ENCODE assay signal across 8 mouse cellular contexts in the genomic region with DNA sequence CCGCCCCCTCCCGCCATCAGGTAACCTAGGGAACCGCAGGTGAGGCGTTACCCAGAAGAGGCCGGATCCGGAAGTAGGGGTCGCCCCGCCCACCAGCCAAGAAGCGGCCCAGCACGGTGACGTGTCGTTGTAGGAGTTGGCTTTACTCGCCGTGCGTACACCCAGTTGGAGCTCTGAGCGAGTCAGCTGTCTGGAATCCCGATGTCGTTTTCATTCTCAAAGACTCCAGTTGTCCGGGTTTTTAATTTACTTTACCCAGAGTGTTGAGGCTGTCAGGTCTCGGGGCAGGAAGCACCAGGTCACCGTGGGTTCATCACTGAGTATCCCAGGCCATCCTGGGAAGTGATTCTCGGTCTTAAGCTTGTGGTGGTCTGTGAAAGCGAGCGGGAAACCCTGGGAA. TPM values are rescaled to one million over a fixed set of nuclear protein-coding genes. Genes with fewer than 3 reads are reported as not detected.
DNase-seq lines count a peak whose midpoint lies in the region; ATAC-seq and TF ChIP-seq lines count a peak whose summit lies in the region.

No protein-coding gene starts in this region.

- H3K27ac ChIP-seq in heart, embryonic 12.5 days (ENCODE audit: poor library complexity, severe bottlenecking) = peak overlapping the region; percentile 98
- peak overlapping the region; percentile 99 for H3K27ac ChIP-seq in kidney, postnatal 0 days
- H3K27ac ChIP-seq in liver, embryonic 11.5 days (ENCODE audit: low read depth, low read length) = peak overlapping the region; percentile 95
- H3K27ac ChIP-seq in stomach, embryonic 14.5 days (ENCODE audit: low read length) = peak overlapping the region; percentile 94

- ATAC-seq in erythroid progenitor cell, adult 5-6 weeks (replicated peaks; ENCODE audit: low FRiP score, poor library complexity, severe bottlenecking) = peak; percentile 89
- peak; percentile 95 for ATAC-seq in heart, embryonic 12.5 days (ENCODE audit: insufficient number of reproducible peaks, low FRiP score)
- ATAC-seq in kidney, postnatal 0 days (replicated peaks; ENCODE audit: low FRiP score, low read depth) = peak; percentile 96
- peak; percentile 91 for ATAC-seq in liver, embryonic 11.5 days (replicated peaks; ENCODE audit: low FRiP score)
- ATAC-seq in stomach, embryonic 14.5 days (ENCODE audit: insufficient number of reproducible peaks, insufficient read depth, low FRiP score, low read depth) = peak; percentile 94

- no peaks in the 10 kb centered on the region for H3K36me3 ChIP-seq in heart, embryonic 12.5 days
- H3K36me3 ChIP-seq in kidney, postnatal 0 days (ENCODE audit: insufficient read depth, low read length) = no peaks in the 10 kb centered on the region
- no peaks in the 10 kb centered on the region for H3K36me3 ChIP-seq in liver, embryonic 11.5 days (ENCODE audit: control insufficient read depth, insufficient read depth, low read length)
- no peaks in the 10 kb centered on the region for H3K36me3 ChIP-seq in stomach, embryonic 14.5 days (ENCODE audit: control insufficient read depth, insufficient read depth, low read length)

- H3K27me3 ChIP-seq in heart, embryonic 12.5 days (replicated peaks) = no peaks in the 10 kb centered on the region
- H3K27me3 ChIP-seq in kidney, postnatal 0 days (ENCODE audit: insufficient read depth, low read length) = no peaks in the 10 kb centered on the region
- H3K27me3 ChIP-seq in liver, embryonic 11.5 days (replicated peaks; ENCODE audit: control insufficient read depth, insufficient read depth, low read length) = no peaks in the 10 kb centered on the region
- H3K27me3 ChIP-seq in stomach, embryonic 14.5 days (ENCODE audit: control insufficient read depth, insufficient read depth, low read length) = no peaks in the 10 kb centered on the region

- no peak for TF ChIP-seq CTCF in kidney, postnatal 0 days (IDR thresholded peaks at IDR 0.05; ENCODE audit: low read depth)

- H3K4me1 ChIP-seq in heart, embryonic 12.5 days (replicated peaks) = peaks cover 31% of the 10 kb centered on the region
- H3K4me1 ChIP-seq in kidney, postnatal 0 days (replicated peaks; ENCODE audit: insufficient read depth, low read length) = peaks cover 27% of the 10 kb centered on the region
- peaks cover 22% of the 10 kb centered on the region for H3K4me1 ChIP-seq in liver, embryonic 11.5 days (replicated peaks; ENCODE audit: control insufficient read depth, insufficient read depth, low read length)
- H3K4me1 ChIP-seq in stomach, embryonic 14.5 days (ENCODE audit: control insufficient read depth, insufficient read depth, low read length) = peaks cover 24% of the 10 kb centered on the region

- peak overlapping the region; percentile 85 for H3K4me2 ChIP-seq in heart, embryonic 12.5 days
- peak overlapping the region; percentile 75 for H3K4me2 ChIP-seq in kidney, postnatal 0 days (ENCODE audit: low read length)
- H3K4me2 ChIP-seq in liver, embryonic 11.5 days = peak overlapping the region; percentile 90
- peak overlapping the region; percentile 83 for H3K4me2 ChIP-seq in stomach, embryonic 14.5 days (replicated peaks; ENCODE audit: low read depth, low read length)

- H3K9me3 ChIP-seq in heart, embryonic 12.5 days (replicated peaks) = 0 out of 2 replicates have a peak, but pooled peaks cover 2% of the 10 kb centered on the region
- H3K9me3 ChIP-seq in kidney, postnatal 0 days (replicated peaks; ENCODE audit: low read length) = no peaks in the 10 kb centered on the region
- no peaks in the 10 kb centered on the region for H3K9me3 ChIP-seq in liver, embryonic 11.5 days (ENCODE audit: control insufficient read depth, low read length)
- H3K9me3 ChIP-seq in stomach, embryonic 14.5 days (ENCODE audit: control insufficient read depth, low read depth, low read length) = no peaks in the 10 kb centered on the region

- H3K9ac ChIP-seq in heart, embryonic 12.5 days = peak overlapping the region; percentile 80
- H3K9ac ChIP-seq in kidney, postnatal 0 days (ENCODE audit: low read depth, low read length) = peak overlapping the region; percentile 50; the same call in 1 of the 2 replicates
- H3K9ac ChIP-seq in liver, embryonic 11.5 days (ENCODE audit: low read depth, low read length) = peak overlapping the region; percentile 70
- peak overlapping the region; percentile 47 for H3K9ac ChIP-seq in stomach, embryonic 14.5 days (replicated peaks; ENCODE audit: low read depth, low read length)

- under 1% methylated on average over 24 of the region's 24 CpGs for WGBS in heart, embryonic 12.5 days
- WGBS in kidney, postnatal 0 days = 3% methylated on average over 24 of the region's 24 CpGs
- WGBS in liver, embryonic 11.5 days = 2% methylated on average over 24 of the region's 24 CpGs
- WGBS in stomach, embryonic 14.5 days = 2% methylated on average over 24 of the region's 24 CpGs

- DNase-seq in CD4-positive helper T cell, adult 2 months (ENCODE audit: low read depth, low spot score) = peak; percentile 97
- DNase-seq in brain, embryonic 18.5 days (ENCODE audit: low read depth, low spot score) = peak; percentile 85
- peak; percentile 99 for DNase-seq in kidney, postnatal 0 days (ENCODE audit: low spot score)
- peak; percentile 96 for DNase-seq in liver, embryonic 11.5 days (ENCODE audit: low spot score)
- DNase-seq in naive thymus-derived CD4-positive, alpha-beta T cell, adult 2 months (ENCODE audit: low read depth) = peak; percentile 97

- H3K4me3 ChIP-seq in heart, embryonic 12.5 days = peak overlapping the region; percentile 52
- H3K4me3 ChIP-seq in kidney, postnatal 0 days (replicated peaks; ENCODE audit: low read depth, low read length) = peak overlapping the region; percentile 32
- H3K4me3 ChIP-seq in liver, embryonic 11.5 days (ENCODE audit: low read depth, low read length) = peak overlapping the region; percentile 86
- peak overlapping the region; percentile 69 for H3K4me3 ChIP-seq in stomach, embryonic 14.5 days (ENCODE audit: low read depth, low read length)

RNA-seq across cellular contexts. Expression of gene Tm9sf2, which starts 2.0 kb away (rescaled TPM):
- 45.8 and 62.5 TPM in 2 replicates for total RNA-seq in erythroid progenitor cell, adult 5-6 weeks (2015; ENCODE audit: low replicate concordance)
- 45.1 and 53.8 TPM in 2 replicates for total RNA-seq in erythroid progenitor cell, adult 5-6 weeks (2017; ENCODE audit: low replicate concordance)
- 144 and 147 TPM in 2 replicates for polyA plus RNA-seq in heart, embryonic 12.5 days (2016; fragmentation: Nextera tagmentation; extraction: Ambion mirVana)
- 221 and 232 TPM in 2 replicates for polyA plus RNA-seq in kidney, postnatal 0 days (2015; fragmentation: Nextera tagmentation; extraction: Ambion mirVana)
- polyA plus RNA-seq in liver, embryonic 11.5 days (2014; fragmentation: Nextera tagmentation; extraction: Ambion mirVana) = 120 and 138 TPM in 2 replicates
- 166 and 188 TPM in 2 replicates for polyA plus RNA-seq in stomach, embryonic 14.5 days (2014; fragmentation: Nextera tagmentation; extraction: Ambion mirVana)

Comparison
In these comparisons a context has a peak if more than half of its experiments do, and no peak if none do; other contexts are left out.
1. Peak in every context shown above with its lines: DNase-seq, ATAC-seq, H3K4me3 ChIP-seq and H3K27ac ChIP-seq.
2. H3K4me3 ChIP-seq: peak in every context shown above with its lines; median percentile 86 in liver, embryonic 11.5 days; 69 in stomach, embryonic 14.5 days; 52 in heart, embryonic 12.5 days; 32 in kidney, postnatal 0 days.